Mouse (Mus musculus) hindbrain, embryonic 14.5 days (tissue): Measurements from ENCODE around the gene Slc25a42. TPM values are rescaled to one million over a fixed set of nuclear protein-coding genes. Genes with fewer than 3 reads are reported as not detected.

Source experiments
- polyA plus RNA-seq: library from polyadenylated mRNA; unstranded; fragments of >200 nt; fragmentation: Nextera tagmentation; extraction: Ambion mirVana; gene quantifications from 2 replicates; pipeline ENCODE4 v1.2.1, GENCODE M21; 2014

Slc25a42 gene
- polyA plus RNA-seq, 1 experiment from 2014 or later: 6.9 TPM

Other genes with a start within 250 kb of the Slc25a42 start
- 26.4 and 26.5 TPM in 2 replicates for gene Gatad2a, start 215.9 kb downstream of the Slc25a42 start, polyA plus RNA-seq
- 69.3 and 69.4 TPM in 2 replicates for gene Mau2, start 169.6 kb downstream of the Slc25a42 start, polyA plus RNA-seq
- 40.3 and 44.8 TPM in 2 replicates for gene Sugp1, start 169.5 kb downstream of the Slc25a42 start, polyA plus RNA-seq
- gene Tm6sf2, start 139.4 kb downstream of the Slc25a42 start, polyA plus RNA-seq: 1.0 and 1.9 TPM in 2 replicates
- gene Hapln4, start 128.8 kb downstream of the Slc25a42 start, polyA plus RNA-seq: 0.80 and 1.1 TPM in 2 replicates
- 141 and 152 TPM in 2 replicates for gene Ncan, start 91.4 kb downstream of the Slc25a42 start, polyA plus RNA-seq
- gene Nr2c2ap, start 81.0 kb downstream of the Slc25a42 start, polyA plus RNA-seq: 29.1 and 29.5 TPM in 2 replicates
- gene Rfxank, start 73.2 kb downstream of the Slc25a42 start, polyA plus RNA-seq: 7.2 and 8.2 TPM in 2 replicates
- gene Borcs8, start 72.8 kb downstream of the Slc25a42 start, polyA plus RNA-seq: 62.1 and 62.7 TPM in 2 replicates
- gene Mef2b, start 72.6 kb downstream of the Slc25a42 start, polyA plus RNA-seq: 0.73 and 0.83 TPM in 2 replicates
- gene Tmem161a, start 39.9 kb downstream of the Slc25a42 start, polyA plus RNA-seq: 37.4 and 39.9 TPM in 2 replicates
- gene Sugp2, start 21.9 kb upstream of the Slc25a42 start, polyA plus RNA-seq: 77.8 and 78.8 TPM in 2 replicates
- gene Armc6, start 22.2 kb upstream of the Slc25a42 start, polyA plus RNA-seq: 97.6 and 102 TPM in 2 replicates
- 23.5 and 25.1 TPM in 2 replicates for gene Homer3, start 70.5 kb upstream of the Slc25a42 start, polyA plus RNA-seq
- 41.8 and 42.5 TPM in 2 replicates for gene Ddx49, start 90.2 kb upstream of the Slc25a42 start, polyA plus RNA-seq
- 256 and 288 TPM in 2 replicates for gene Cope, start 90.2 kb upstream of the Slc25a42 start, polyA plus RNA-seq
- 42.9 TPM in 2 replicates for gene Cers1, start 103.5 kb upstream of the Slc25a42 start, polyA plus RNA-seq
- 0.23 and 3.2 TPM in 2 replicates for gene Gdf1, start 117.5 kb upstream of the Slc25a42 start, polyA plus RNA-seq
- gene Upf1, start 141.0 kb upstream of the Slc25a42 start, polyA plus RNA-seq: 17.3 and 17.9 TPM in 2 replicates
- gene Comp, start 161.3 kb upstream of the Slc25a42 start, polyA plus RNA-seq: 0.10 and 0.27 TPM in 2 replicates
- gene Crtc1, start 227.3 kb upstream of the Slc25a42 start, polyA plus RNA-seq: 48.1 and 53.9 TPM in 2 replicates